Mouse (Mus musculus) MEL (cell line): Measurements from ENCODE around the gene Lasp1. TPM values are rescaled to one million over a fixed set of nuclear protein-coding genes. Genes with fewer than 3 reads are reported as not detected.

Experiments used
- DNase-seq: peaks from one replicate; pipeline ENCODE4 v3.0.0; 2011; ENCODE audit warnings: low read depth, low spot score
- H3K27ac ChIP-seq: 2 replicates; pipeline ENCODE4 v1.5.1; 2012; ENCODE audit warnings: low read depth, mild to moderate bottlenecking, control low read depth, low read length, moderate library complexity; ENCODE audit not compliant: control insufficient read depth
- H3K27me3 ChIP-seq, 2 experiments: fragments of 150-350 bp in 1 of 2; sonication (generic) in 1 of 2; 2 replicates each; pipeline ENCODE4 v1.6.1; 2012; ENCODE audit warnings: low read length in 2 of 2, mild to moderate bottlenecking in 2 of 2, improper control_type of control experiment in 1 of 2, moderate library complexity in 1 of 2; ENCODE audit not compliant: insufficient read depth in 2 of 2, control insufficient read depth in 1 of 2
- H3K36me3 ChIP-seq, 2 experiments: 2 replicates each; pipeline ENCODE4 v1.6.1; 2012 to 2014; ENCODE audit warnings: low read length in 2 of 2, improper control_type of control experiment in 1 of 2, inconsistent platforms in 1 of 2, mild to moderate bottlenecking in 1 of 2; ENCODE audit not compliant: insufficient read depth in 2 of 2, control insufficient read depth in 1 of 2
- H3K4me1 ChIP-seq, 2 experiments: fragments of 150-350 bp in 1 of 2; sonication (generic) in 1 of 2; 2 replicates each; pipeline ENCODE4 v1.6.1; 2012; ENCODE audit warnings: low read length in 2 of 2, improper control_type of control experiment in 1 of 2, mild to moderate bottlenecking in 1 of 2; ENCODE audit not compliant: insufficient read depth in 2 of 2, control insufficient read depth in 1 of 2
- H3K4me3 ChIP-seq, 2 experiments: fragments of 150-350 bp in 1 of 2; sonication (generic) in 1 of 2; 2 replicates each; pipeline ENCODE4 v1.5.1; 2012; ENCODE audit warnings: low read depth in 2 of 2, low read length in 2 of 2, mild to moderate bottlenecking in 2 of 2, moderate library complexity in 2 of 2, control low read depth in 1 of 2, improper control_type of control experiment in 1 of 2; ENCODE audit not compliant: control insufficient read depth in 1 of 2, insufficient read depth in 1 of 2
- H3K79me2 ChIP-seq: 2 replicates; pipeline ENCODE4 v1.6.1; 2012; ENCODE audit warnings: mild to moderate bottlenecking, low read length, moderate library complexity; ENCODE audit not compliant: control insufficient read depth, poor library complexity, insufficient read depth
- H3K9ac ChIP-seq: 2 replicates; pipeline ENCODE4 v1.6.1; 2012; ENCODE audit warnings: low read depth, mild to moderate bottlenecking, control low read depth, low read length, moderate library complexity; ENCODE audit not compliant: control insufficient read depth, poor library complexity, severe bottlenecking
- H3K9me3 ChIP-seq: fragments of 150-350 bp; sonication (generic); replicated peaks from 2 replicates; pipeline ENCODE4 v1.6.1; 2012; ENCODE audit warnings: mild to moderate bottlenecking, low read length, improper control_type of control experiment, moderate library complexity; ENCODE audit not compliant: insufficient read depth
- BHLHE40 ChIP-seq: IDR thresholded peaks from 2 replicates; pipeline ENCODE4 v1.6.1; 2012; ENCODE audit warnings: low read depth, mild to moderate bottlenecking, inconsistent platforms, low read length, improper control_type of control experiment, borderline replicate concordance
- E2F4 ChIP-seq: IDR thresholded peaks from 2 replicates; pipeline ENCODE4 v1.6.1; 2011; ENCODE audit warnings: low read depth, low read length, improper control_type of control experiment, borderline replicate concordance
- GATA1 ChIP-seq: IDR thresholded peaks from 2 replicates; pipeline ENCODE4 v1.6.1; 2011; ENCODE audit warnings: low read depth, low read length, improper control_type of control experiment
- JUND ChIP-seq: IDR thresholded peaks from 2 replicates; pipeline ENCODE4 v1.6.1; 2011; ENCODE audit warnings: low read depth, mild to moderate bottlenecking, improper control_type of control experiment, low read length
- MEF2A ChIP-seq: IDR thresholded peaks from 2 replicates; pipeline ENCODE4 v1.6.1; 2014; ENCODE audit warnings: low read depth, mild to moderate bottlenecking, inconsistent platforms, low read length, improper control_type of control experiment; ENCODE audit not compliant: poor library complexity, insufficient replicate concordance, severe bottlenecking; ENCODE audit errors: extremely low read depth
- MXI1 ChIP-seq: IDR thresholded peaks from 2 replicates; pipeline ENCODE4 v1.6.1; 2011; ENCODE audit warnings: mild to moderate bottlenecking, low read depth, low read length, improper control_type of control experiment
- MYB ChIP-seq: IDR thresholded peaks from 2 replicates; pipeline ENCODE4 v1.6.1; 2011; ENCODE audit warnings: mild to moderate bottlenecking, low read depth, low read length, improper control_type of control experiment
- POLR2AphosphoS2 ChIP-seq: IDR thresholded peaks from 2 replicates; pipeline ENCODE4 v1.6.1; 2011; ENCODE audit warnings: low read length, improper control_type of control experiment
- POLR2AphosphoS5 ChIP-seq: IDR thresholded peaks from 2 replicates; pipeline ENCODE4 v1.6.1; 2012; ENCODE audit warnings: low read depth, borderline replicate concordance, mild to moderate bottlenecking, inconsistent platforms, low read length, moderate library complexity, mixed read lengths
- SIN3A ChIP-seq: IDR thresholded peaks from 2 replicates; pipeline ENCODE4 v1.6.1; 2012; ENCODE audit warnings: low read length, improper control_type of control experiment, inconsistent platforms
- SMC3 ChIP-seq: IDR thresholded peaks from 2 replicates; pipeline ENCODE4 v1.6.1; 2011; ENCODE audit warnings: low read depth, low read length, improper control_type of control experiment
- TBP ChIP-seq: IDR thresholded peaks from 2 replicates; pipeline ENCODE4 v1.8.0; 2011; ENCODE audit warnings: low read depth, low read length, improper control_type of control experiment
- UBTF ChIP-seq: IDR thresholded peaks from 2 replicates; pipeline ENCODE4 v1.6.1; 2012; ENCODE audit warnings: low read depth, mild to moderate bottlenecking, inconsistent platforms, low read length, improper control_type of control experiment, moderate library complexity, borderline replicate concordance; ENCODE audit not compliant: insufficient read depth
- USF1 ChIP-seq: IDR thresholded peaks from 2 replicates; pipeline ENCODE4 v1.6.1; 2014; ENCODE audit warnings: low read depth, mild to moderate bottlenecking, inconsistent platforms, low read length, improper control_type of control experiment, moderate library complexity
- ZC3H11A ChIP-seq: IDR thresholded peaks from 2 replicates; pipeline ENCODE4 v1.6.1; 2012; ENCODE audit warnings: low read depth, mild to moderate bottlenecking, inconsistent platforms, low read length, improper control_type of control experiment
- ZNF384 ChIP-seq: IDR thresholded peaks from 2 replicates; pipeline ENCODE4 v1.6.1; 2012; ENCODE audit warnings: low read depth, mild to moderate bottlenecking, inconsistent platforms, low read length, improper control_type of control experiment
- polyA plus RNA-seq, 2 experiments: library from polyadenylated mRNA; stranded (reverse) in 1 of 2; unstranded in 1 of 2; fragments of >175 nt in 1 of 2; fragments of >200 nt in 1 of 2; gene quantifications; 2 replicates each; pipeline versions ENCODE4 v1.2.1 to v1.2.4; 2012; ENCODE audit warnings: low replicate concordance in 2 of 2, low read depth in 1 of 2; ENCODE audit not compliant: insufficient read length in 2 of 2, insufficient read depth in 1 of 2, missing spikeins in 1 of 2
- total RNA-seq: library from RNA; depleted of rRNA; stranded (reverse); fragments of 300-350 nt; gene quantifications from 2 replicates; pipeline ENCODE4 v1.2.3, GENCODE M21; 2012

Gene Lasp1
- total and polyA plus RNA-seq, 3 experiments = 13.3 to 38.7 TPM; not detected in 1

- H3K36me3 ChIP-seq = peaks cover 1 to 4% of the 10 kb centered on the region in 2 experiments
- H3K27ac ChIP-seq = no peak overlapping the region
- no peaks in the 10 kb centered on the region for H3K27me3 ChIP-seq
- no peak overlapping the region for H3K9ac ChIP-seq
- TF ChIP-seq GATA1 = no peak
- TF ChIP-seq POLR2AphosphoS5 = no peak
- TF ChIP-seq BHLHE40 = no peak
- TF ChIP-seq ZNF384 = no peak
- TF ChIP-seq POLR2AphosphoS2 = no peak
- no peak for TF ChIP-seq ZC3H11A
- no peak for TF ChIP-seq MYB
- TF ChIP-seq SIN3A = no peak
- H3K4me3 ChIP-seq = no peak overlapping the region
- no peaks in the 10 kb centered on the region for H3K9me3 ChIP-seq
- no peak for DNase-seq
- H3K4me1 ChIP-seq = peaks cover 11 to 19% of the 10 kb centered on the region in 2 experiments
- H3K79me2 ChIP-seq = no peaks in the 10 kb centered on the region
Measured at GRCm38 (mm10) chr11:97824168-97824567, 25.4 kb downstream of the Lasp1 start.

- H3K79me2 ChIP-seq = no peaks in the 10 kb centered on the region
- no peaks in the 10 kb centered on the region for H3K9me3 ChIP-seq
- no peak for DNase-seq
- peaks cover 11 to 19% of the 10 kb centered on the region in 2 experiments for H3K4me1 ChIP-seq
- H3K27me3 ChIP-seq = no peaks in the 10 kb centered on the region
- TF ChIP-seq POLR2AphosphoS2 (no peak), POLR2AphosphoS5 (no peak), MEF2A (no peak), E2F4 (no peak), MXI1 (no peak)
- peaks cover 1 to 4% of the 10 kb centered on the region in 2 experiments for H3K36me3 ChIP-seq
- H3K9ac ChIP-seq = no peak overlapping the region
- no peak overlapping the region for H3K4me3 ChIP-seq
- H3K27ac ChIP-seq = no peak overlapping the region
Measured at GRCm38 (mm10) chr11:97824895-97825294, 26.1 kb downstream of the Lasp1 start.

GRCm38 (mm10) chr11:97825295-97825694, 26.5 kb downstream of the Lasp1 start:
- Histone ChIP-seq H3K4me3 (no peak overlapping the region), H3K27me3 (no peaks in the 10 kb centered on the region)
- DNase-seq = no peak

More at GRCm38 (mm10) chr11:97825295-97825694, 26.5 kb downstream of the Lasp1 start:
- Histone ChIP-seq H3K27ac (no peak overlapping the region), H3K9me3 (no peaks in the 10 kb centered on the region), H3K9ac (no peak overlapping the region)
- TF ChIP-seq SMC3 (no peak), USF1 (no peak), UBTF (no peak), JUND (no peak), TBP (no peak)
- TF ChIP-seq, all 39 proteins: peak for 0
- H3K4me1 ChIP-seq = peaks cover 11 to 19% of the 10 kb centered on the region in 2 experiments
- peaks cover 1 to 4% of the 10 kb centered on the region in 2 experiments for H3K36me3 ChIP-seq
- H3K79me2 ChIP-seq = no peaks in the 10 kb centered on the region
